Mouse (Mus musculus) brain, embryonic 14.5 days (tissue): ENCODE results near the gene Akr1b8.

ENCODE experiments used
- CTCF ChIP-seq: fragments of 200-500 bp; IDR thresholded peaks from 2 replicates; pipeline ENCODE4 v1.5.1; 2012; ENCODE audit warnings: inconsistent platforms, mild to moderate bottlenecking, moderate library complexity, borderline replicate concordance; ENCODE audit not compliant: insufficient read depth, insufficient read length; ENCODE audit errors: extremely low read depth
- POLR2A ChIP-seq: fragments of 200-500 bp; IDR thresholded peaks from 2 replicates; pipeline ENCODE4 v1.6.1; 2012; ENCODE audit warnings: mild to moderate bottlenecking, inconsistent platforms, borderline replicate concordance; ENCODE audit not compliant: poor library complexity, insufficient read depth, insufficient read length, severe bottlenecking; ENCODE audit errors: extremely low read depth

DNA sequence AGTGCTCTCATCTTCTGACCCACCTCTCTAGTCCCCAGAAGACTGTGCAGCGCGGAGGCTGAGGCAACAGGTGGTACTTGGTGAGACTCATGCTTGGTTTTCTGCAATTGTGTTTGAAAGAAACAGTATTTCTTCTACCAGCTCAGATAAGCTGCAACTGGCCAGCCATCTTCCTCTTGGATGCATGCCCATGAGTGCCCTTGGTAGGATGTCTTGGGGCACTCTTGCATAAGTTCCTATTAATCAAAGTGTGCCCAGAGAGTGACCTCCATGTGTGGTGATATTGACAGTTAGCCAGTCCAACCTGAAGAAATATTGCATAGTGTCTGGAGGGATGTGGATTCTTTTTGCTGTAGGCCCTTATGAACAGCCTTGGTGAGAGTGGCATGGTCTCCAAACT, 62.6 kb downstream of the Akr1b8 start:
- TF ChIP-seq CTCF (no peak), POLR2A (no peak)
